Mouse (Mus musculus) testis, postnatal 10 days (tissue): Measurements from ENCODE around the gene She.
A peak's percentile ranks its signal among the peaks of the same experiment; 100 is the strongest.
"Not testable (repeated sequence)": the region's sequence is repeated elsewhere in the genome, so short reads cannot be mapped to it uniquely, and the experiment has no call there.

Source experiments
- DNase-seq: peaks from one replicate; pipeline ENCODE4 v3.0.0; 2021; ENCODE audit warnings: low spot score

Gene She

DNA sequence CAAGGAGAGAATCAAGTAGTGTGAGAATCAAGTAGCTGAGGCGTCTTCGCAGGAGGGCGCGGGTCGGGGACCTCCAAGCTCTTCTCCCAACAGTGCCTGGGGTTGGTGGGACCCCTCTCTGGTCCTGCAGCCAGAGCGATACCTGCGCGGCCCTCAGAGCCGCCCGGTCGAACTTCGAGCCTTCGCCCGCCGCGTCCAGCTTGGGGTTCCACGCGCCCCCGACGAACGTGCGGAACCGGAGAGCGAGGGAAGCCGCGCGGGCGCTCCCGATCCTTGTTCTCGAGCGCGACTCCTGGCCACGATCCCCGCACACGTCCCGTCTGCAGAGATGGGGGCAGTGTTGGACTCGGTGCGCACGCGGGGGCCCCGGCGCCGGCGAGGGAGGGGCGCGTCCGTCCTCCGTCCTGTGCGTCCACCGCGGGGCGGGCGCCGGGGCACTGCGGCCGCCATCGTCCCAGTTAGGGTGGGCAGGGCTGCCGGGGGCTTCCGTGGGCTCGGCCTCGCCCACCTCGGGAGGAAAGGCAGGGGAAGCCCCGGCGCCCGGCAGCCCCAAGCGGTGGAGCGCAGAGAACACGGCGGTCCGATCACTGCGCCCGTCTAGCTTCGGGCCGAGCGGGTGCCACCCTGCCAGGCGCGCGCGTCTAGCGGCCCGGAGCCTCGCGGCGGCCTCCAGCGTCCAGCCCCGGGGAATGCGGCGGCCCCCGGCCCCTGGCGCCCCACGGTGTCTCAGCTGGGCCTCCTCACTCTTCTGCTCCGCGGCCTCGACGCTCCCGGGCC, at the start of gene She:
TSS of gene She (plus strand) at position 556 of the 777 bp plus-strand sequence.
- peak; percentile 62 for DNase-seq

- DNase-seq = no peak
Observed at GRCm38 (mm10) chr3:89781640-89782039, 49.5 kb upstream of the She start.

- peak; percentile 93 for DNase-seq
Observed at GRCm38 (mm10) chr3:89784991-89785753, 46.0 kb upstream of the She start.

DNA sequence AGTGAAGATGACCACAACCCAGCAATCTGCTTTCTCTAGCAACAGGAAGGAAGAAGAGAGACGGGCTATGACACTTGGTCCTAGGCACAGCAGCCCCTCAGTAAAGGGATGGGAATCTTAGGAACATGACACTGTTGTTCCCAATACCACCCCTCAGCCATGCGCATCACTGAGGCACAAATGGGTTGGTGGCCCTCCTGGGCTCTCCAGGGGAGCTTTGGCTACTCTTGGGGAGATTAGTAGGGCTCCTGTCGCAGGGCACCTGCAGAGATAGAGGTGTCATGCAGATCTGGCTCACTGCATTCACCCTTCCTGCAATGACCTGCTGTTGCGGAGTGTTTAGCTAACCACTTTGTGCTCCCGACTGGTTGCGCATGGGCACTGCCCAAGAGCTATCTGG, 44.9 kb upstream of the She start:
- no peak for DNase-seq

GRCm38 (mm10) chr3:89788680-89789352, 42.4 kb upstream of the She start:
- DNase-seq = no peak

DNA sequence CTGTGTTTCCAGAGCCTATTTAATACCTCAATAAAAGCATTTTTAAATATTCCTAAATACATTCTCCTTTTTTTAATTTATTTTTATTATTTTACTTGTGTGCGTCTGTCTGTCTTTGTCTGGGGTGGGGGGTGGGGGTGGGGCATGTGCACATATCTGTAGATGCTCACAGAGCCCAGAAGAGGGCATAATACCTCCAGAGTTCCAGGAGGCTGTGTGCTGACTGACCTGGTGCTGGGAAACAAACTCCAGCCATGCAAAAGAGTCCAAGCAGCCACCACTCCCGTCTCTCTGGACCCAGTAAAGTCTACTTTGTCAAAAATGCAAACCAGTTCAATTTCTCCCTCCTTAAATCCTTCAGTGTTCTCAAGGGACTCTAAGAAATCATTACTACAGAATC, 36.6 kb upstream of the She start:
- no peak for DNase-seq

DNA sequence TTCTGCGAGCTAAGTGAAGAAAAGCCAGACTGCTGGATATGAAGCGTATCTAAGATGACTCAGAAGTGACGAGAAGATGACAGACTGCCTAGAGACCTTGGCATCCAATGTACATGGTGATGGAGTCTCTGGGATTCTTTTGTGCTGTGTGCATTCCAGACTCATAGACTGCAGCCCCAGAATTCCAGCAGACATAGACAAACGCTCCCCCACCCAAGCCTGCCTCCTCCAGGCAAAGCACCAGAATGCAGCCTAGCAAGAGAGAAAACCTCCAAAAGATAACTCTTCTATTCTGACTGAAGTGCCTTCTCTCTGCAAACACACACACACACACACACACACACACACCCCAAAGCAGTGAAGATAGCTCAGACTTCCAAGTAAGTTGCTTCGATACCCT, 35.4 kb upstream of the She start:
- no peak for DNase-seq

DNA sequence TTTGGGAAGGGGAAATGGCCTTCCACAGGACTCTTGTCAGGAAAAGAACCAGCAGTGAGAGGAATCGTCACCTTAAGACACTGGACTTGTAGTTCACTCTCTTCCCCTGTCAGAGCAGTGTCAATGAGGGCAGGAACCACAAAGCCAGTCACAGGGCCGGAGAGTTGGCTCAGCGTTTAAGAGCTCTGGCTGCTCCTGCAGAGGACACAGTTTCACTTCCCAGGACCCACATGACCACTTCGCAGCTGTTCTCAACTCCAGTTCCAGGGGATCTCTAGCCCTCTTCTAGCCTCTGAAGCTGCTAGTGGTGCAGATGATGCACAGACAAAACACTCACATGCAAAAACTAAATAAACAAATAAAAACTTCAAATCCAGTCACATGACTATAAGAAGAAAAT, 34.8 kb upstream of the She start:
- no peak for DNase-seq

DNA sequence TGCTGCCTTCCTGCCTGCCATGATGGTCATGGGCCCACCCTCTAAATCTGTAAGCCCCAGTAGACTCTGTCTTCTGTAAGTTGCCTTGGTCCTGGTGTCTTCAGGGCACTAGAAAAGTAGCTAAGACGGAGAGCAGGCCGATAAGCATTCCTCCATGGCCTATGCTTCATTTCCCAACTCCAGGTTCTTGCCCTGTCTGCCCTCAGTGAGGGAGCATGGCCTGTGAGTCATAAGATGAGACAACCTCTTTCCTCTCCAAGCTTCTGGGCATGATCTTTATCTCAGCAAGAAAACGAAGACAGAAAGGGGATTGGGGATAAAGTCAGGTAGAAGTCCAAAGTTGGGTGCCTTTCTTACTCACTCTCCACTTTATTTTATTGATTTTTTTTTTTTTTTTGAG, 32.7 kb upstream of the She start:
- DNase-seq = no peak

DNA sequence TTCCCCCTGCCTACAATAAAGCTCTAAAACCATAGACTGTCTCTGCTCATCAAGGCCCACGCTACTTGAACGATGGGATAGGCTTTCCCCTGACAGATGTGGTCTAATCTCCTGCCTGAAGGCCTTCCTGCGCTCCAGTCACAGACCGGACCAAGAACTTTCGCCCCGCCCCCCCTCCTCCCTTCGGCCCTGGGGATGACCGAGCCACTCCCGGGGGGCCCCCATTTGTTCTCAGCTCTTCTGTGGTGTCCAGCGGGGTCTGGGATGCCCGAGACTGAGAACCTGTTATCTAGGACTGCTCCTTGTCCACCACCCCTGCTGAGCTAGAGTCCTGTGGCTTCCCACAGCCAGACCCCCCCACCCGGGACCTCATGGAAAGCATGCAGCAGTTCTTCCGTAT, 31.7 kb upstream of the She start:
- DNase-seq = no peak

DNA sequence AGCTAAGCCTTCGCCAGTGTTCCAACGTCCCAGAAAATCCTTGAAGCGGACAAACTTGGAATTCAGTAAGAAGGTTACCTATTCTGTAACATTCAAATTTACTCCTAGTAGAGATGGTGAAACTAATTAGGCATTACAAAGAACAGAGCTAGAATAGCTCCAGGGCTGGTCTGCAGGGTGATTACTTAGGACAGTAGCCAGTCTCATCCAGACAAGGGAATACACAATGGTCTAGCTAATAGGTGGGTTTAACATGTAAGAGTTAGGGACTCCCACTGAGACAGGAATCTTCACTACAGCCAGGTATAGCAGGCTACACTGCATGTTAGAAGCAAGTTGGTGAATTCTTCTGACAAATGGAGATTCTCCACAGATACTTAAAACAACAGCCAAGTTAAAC, 31.1 kb upstream of the She start:
- DNase-seq = not testable (repeated sequence)

GRCm38 (mm10) chr3:89800774-89801506, 30.2 kb upstream of the She start:
- no peak for DNase-seq

DNA sequence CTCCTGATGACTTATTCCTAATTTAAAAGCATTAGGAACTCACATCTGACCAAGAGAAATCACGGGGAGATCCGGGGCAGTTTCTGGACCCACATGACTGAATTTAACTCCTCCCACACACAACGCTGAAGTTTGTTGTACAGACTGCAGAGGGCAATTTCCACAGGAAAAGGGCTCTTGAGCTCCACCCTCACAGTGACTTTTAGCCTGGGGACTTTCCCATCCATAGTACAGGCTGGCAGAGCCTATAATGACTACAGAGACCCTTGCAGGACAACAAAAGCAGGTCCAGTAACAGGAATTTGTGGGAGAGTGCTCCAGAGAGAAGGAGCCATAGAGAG, 29.7 kb upstream of the She start:
- no peak for DNase-seq

DNA sequence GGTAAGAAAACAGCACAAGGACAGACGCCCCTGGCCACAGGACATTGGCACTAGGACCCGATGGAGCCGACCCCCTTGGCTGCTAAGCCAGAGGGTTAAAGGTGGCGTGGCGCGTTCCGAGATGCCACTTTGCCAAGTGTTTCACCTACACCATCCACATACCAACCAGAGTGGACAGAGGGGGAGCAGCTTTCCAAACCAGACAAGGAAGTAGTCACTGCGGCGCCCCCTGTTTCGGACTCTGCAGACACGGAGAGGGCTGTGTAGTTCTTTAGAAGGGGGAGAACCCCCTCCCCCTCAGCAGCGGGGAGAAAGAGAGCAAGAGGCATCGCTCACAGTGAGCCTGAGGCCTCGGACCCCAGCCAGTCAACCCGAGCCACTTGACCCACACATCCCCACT, 28.3 kb upstream of the She start:
- DNase-seq = no peak

- DNase-seq = no peak
Observed at GRCm38 (mm10) chr3:89805179-89805578, 26.0 kb upstream of the She start.

GRCm38 (mm10) chr3:89806751-89807150, 24.4 kb upstream of the She start:
- no peak for DNase-seq

DNA sequence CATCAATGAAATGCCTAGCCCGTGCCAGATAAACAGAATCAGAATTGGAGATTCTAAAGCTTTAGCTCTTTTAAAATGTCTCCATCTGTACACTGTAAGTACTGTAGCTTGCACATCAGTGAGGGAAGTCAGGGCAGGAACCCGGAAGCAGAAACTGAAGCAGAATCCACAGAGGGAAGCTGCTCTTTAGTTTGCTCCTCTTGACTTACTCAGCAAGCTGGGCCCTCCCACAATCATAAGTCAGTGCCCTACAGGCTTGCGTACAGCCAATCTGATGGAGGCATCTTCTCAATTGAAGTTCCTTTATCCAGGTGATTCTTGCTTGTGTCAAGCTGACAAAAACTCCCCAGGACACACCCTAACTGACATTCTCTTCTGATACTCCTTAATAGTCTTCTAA, 24.0 kb upstream of the She start:
- no peak for DNase-seq

DNA sequence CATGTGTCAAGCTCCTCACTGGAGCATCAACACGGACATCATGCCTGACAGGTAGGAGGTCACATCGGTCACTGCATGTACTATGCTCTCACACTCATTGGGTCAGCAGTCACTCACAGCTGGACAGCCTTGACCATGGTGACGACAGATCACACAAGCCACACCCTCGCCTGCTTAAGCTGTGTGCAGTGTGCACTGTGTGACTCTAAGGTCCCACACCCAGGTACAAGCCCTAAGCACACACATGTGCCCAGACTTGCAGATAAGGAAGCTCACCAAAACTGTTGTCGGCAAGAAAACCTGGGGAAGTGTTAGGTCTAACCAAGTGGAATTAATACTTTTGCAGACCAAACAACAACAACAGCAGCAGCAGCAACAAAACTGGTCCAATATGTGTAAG, 23.3 kb upstream of the She start:
- no peak for DNase-seq

- no peak for DNase-seq
Observed at GRCm38 (mm10) chr3:89808638-89809037, 22.5 kb upstream of the She start.

DNA sequence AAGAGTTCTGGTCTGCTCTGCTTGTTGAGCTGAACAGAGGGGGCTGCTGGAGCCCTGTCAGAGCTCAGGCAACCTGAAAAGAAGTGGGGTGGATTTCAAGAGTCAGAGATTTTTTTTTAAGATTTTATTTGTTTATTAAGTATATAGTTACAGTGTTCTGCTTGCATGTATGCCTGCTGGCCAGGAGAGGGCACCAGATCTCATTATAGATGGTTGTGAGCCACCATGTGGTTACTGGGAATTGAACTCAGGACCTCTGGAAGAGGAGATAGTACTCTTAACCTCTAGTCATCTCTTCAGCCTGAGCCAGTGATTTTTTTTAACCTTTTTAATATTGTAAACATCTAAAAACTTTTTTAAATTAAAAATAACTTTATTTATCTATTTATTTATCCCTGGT, 20.3 kb upstream of the She start:
- DNase-seq = no peak

DNA sequence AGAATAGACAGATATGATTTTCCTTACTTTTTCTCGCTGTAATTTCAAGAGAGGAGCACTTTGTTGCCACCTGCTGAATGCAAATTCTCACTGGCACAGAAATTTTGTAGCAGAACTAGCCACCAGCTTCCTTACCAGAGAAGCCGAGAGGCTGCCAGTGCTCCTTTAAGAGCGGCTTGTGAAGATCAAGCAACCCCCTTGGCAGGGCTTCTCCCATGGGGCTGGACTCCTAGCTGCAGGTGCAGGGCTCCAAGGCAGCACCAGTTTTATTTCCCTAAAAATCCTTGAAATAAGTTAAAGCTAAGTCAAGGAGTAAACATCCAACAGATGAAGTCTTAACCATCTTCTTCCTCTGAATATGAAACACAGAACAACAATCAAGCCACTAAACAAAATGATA, 19.0 kb upstream of the She start:
- DNase-seq = no peak

- DNase-seq = no peak
Observed at GRCm38 (mm10) chr3:89814051-89814450, 17.1 kb upstream of the She start.

GRCm38 (mm10) chr3:89817056-89817455, 14.1 kb upstream of the She start:
- peak; percentile 80 for DNase-seq
